Mouse (Mus musculus): Measurements from ENCODE around the gene Cblb.

DNA sequence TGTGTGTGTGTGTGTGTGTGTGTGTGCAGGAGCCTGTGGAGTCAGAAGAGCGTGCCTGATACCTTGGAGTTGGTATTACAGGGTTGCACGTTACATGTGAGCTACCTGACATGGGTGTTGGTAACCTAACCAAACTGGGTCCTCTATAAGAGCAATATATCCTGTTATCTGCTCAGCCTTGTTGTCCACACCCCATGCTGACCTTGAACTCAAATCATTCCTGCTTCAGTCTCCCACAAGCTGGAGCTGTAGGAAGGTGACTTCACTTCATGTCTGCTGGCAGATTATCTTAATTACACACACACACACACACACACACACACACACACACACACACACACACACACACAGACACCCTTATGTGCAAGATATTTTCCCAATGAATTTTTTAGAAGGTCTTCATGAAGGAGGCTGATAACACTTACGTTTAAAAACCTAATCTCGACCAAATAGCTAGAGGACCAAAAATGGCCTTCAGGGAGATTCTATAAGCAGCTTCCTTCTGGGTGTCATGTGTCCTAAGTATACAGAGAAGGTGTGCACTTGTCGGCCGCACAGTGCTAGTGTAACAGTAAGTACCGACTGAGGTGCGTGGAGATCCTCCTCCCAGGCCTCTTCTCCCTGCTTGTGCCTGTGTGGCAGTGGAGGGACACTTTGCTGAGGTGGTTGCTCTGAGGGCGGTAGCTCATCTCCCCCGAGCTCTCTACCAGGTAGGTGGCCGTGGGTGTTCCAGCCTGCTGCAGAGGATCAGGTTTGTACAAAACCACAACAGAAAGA is 49.8 kb downstream of the Cblb start:
- TF ChIP-seq EP300 (IDR thresholded peaks at IDR 0.05; ENCODE audit: low read depth) (0 out of 2 replicates have a peak, but pooled peaks have one; percentile 13), CTCF (IDR thresholded peaks at IDR 0.05; ENCODE audit: low read depth) (no peak)

Data from liver, embryonic 14.5 days (tissue).